Mouse (Mus musculus) heart, postnatal 4 days (tissue): ENCODE results near the gene Ice1. TPM values are rescaled to one million over a fixed set of nuclear protein-coding genes. Genes with fewer than 3 reads are reported as not detected.

Experiments used
- DNase-seq: peaks from one replicate; pipeline ENCODE4 v3.0.0; 2021
- total RNA-seq, 2 experiments: library from RNA; stranded (reverse); gene quantifications; 2 replicates each; pipeline ENCODE4 v1.2.3; 2021

Gene Ice1
- total RNA-seq, 2 experiments from 2014 or later, result 35.8 to 36.4 TPM

GRCm38 (mm10) chr13:70553456-70553855 is 84.0 kb downstream of the Ice1 start:
- DNase-seq, result no peak

GRCm38 (mm10) chr13:70547457-70547856 is 90.0 kb downstream of the Ice1 start:
- no peak for DNase-seq

GRCm38 (mm10) chr13:70545261-70545660 is 92.2 kb downstream of the Ice1 start:
- DNase-seq, result no peak

GRCm38 (mm10) chr13:70539842-70540241 is 97.6 kb downstream of the Ice1 start:
- no peak for DNase-seq

- DNase-seq, result no peak
Measured at GRCm38 (mm10) chr13:70533412-70533811, 104.0 kb downstream of the Ice1 start.

GRCm38 (mm10) chr13:70532719-70533118 is 104.7 kb downstream of the Ice1 start:
- DNase-seq, result no peak

- no peak for DNase-seq
Measured at GRCm38 (mm10) chr13:70517651-70518050, 119.8 kb downstream of the Ice1 start.

- DNase-seq, result no peak
Measured at GRCm38 (mm10) chr13:70515004-70515403, 122.4 kb downstream of the Ice1 start.

GRCm38 (mm10) chr13:70510199-70510598 is 127.2 kb downstream of the Ice1 start:
- DNase-seq, result no peak

- no peak for DNase-seq
Measured at GRCm38 (mm10) chr13:70509375-70510016, 127.9 kb downstream of the Ice1 start.

GRCm38 (mm10) chr13:70508708-70509374 is 128.6 kb downstream of the Ice1 start:
- no peak for DNase-seq

Other genes starting within 250 kb of the Ice1 start
- gene Adamts16, start 204.2 kb upstream of the Ice1 start, total RNA-seq, result under 1 TPM; 0.48 to 0.52 TPM